Mouse (Mus musculus) WW6 (cell line): ENCODE data around the gene Pisd.

Experiments used
- DNase-seq: peaks from one replicate; pipeline ENCODE4 v3.0.0-alpha.2; 2013; ENCODE audit warnings: low read depth, low spot score

The Pisd gene

DNA sequence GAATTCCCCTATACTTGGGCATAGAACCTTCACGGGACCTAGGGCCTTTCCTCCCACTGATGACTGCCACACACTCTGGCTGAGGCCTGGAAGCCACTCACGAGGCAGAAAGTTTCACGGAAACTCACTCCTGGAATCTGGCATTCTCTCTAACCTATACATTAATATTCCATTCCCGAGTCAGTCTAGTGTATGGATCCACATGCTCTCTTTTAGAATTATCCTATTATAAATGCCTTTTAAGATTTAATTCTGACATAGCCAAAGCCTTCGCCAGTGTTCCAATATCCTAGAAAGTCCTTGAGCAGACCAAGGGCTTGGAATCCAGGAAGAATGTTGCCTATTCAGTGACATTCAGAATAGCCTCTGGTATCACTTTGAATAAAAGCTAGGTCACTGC is 74.0 kb downstream of the Pisd start:
- DNase-seq, result no peak

DNA sequence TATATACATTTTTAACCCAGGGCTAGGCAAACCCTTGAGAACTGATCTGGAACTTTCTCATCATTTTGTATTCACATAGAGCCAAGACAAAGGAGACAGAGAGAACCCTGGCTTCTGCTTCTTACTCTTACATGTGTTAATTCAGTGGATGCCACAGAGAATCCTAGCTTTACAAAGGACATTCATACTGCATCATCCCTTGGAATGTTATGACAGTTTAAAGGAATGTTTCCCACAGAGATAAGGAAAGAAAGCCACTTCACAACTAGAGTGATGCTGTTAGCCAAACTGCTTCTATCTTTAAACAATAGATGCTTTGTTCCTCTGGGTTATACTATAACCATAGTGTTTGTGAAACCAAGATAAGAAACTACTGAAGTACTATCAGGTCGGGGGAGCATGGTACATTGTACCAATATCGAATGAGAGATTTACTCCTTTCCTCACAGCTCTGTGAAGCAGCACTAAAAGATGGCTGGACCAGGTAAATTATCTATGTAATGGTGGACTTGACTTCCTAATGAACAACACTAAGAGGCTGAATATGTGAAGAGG is 79.1 kb downstream of the Pisd start:
- DNase-seq, result no peak

- DNase-seq, result no peak
Observed at GRCm38 (mm10) chr5:32697208-32697867, 88.1 kb downstream of the Pisd start.

- DNase-seq, result no peak
Observed at GRCm38 (mm10) chr5:32693411-32693810, 92.0 kb downstream of the Pisd start.
